Mouse (Mus musculus): ENCODE results near the gene Ttc38. TPM values are rescaled to one million over a fixed set of nuclear protein-coding genes. Genes with fewer than 3 reads are reported as not detected.

Ttc38 gene
- polyA plus RNA-seq, 1 experiment, result 0.12 TPM

DNA sequence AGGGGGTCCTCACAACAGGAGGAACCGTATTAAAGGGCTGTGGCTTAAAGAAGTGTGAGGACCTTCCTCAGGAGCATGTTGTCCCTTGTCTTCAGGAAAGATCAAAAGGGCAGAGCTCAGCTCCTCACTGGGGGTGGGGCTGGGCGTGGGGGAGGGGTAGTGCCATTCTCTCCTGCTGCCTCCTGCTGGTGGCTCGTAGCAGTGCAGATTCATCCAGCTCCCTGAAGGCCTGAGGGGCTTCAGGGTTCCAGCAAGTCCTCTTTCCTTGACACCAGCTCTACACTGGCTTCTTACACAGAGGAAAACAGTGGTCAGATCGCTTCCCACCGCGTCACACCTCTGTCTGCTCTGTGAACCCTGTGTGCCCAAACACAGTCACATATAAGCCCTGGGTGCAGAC is 8.9 kb downstream of the Ttc38 start:
- H3K27me3 ChIP-seq (ENCODE audit: control insufficient read depth, insufficient read depth, insufficient read length), result peaks cover 39% of the 10 kb centered on the region
- H3K36me3 ChIP-seq (ENCODE audit: control insufficient read depth, insufficient read depth), result no peaks in the 10 kb centered on the region
- H3ac ChIP-seq (ENCODE audit: control insufficient read depth, insufficient read length), result no peak overlapping the region
- TF ChIP-seq POLR2AphosphoS2 (IDR thresholded peaks at IDR 0.05; ENCODE audit: insufficient read length, low read depth) (no peak), MYOD1 (IDR thresholded peaks at IDR 0.05; ENCODE audit: control insufficient read depth in 1 of 3, insufficient read length in 2 of 3, low read depth in 2 of 3) (no peak), CEBPB (IDR thresholded peaks at IDR 0.05; ENCODE audit: insufficient read depth, poor library complexity, severe bottlenecking) (no peak), TCF3 (IDR thresholded peaks at IDR 0.05; ENCODE audit: insufficient read length, low read depth) (no peak), USF1 (IDR thresholded peaks at IDR 0.05; ENCODE audit: low read depth) (no peak), TCF12 (IDR thresholded peaks at IDR 0.05; ENCODE audit: insufficient read depth, poor library complexity, severe bottlenecking) (no peak), REST (IDR thresholded peaks at IDR 0.05; ENCODE audit: insufficient read depth, insufficient read length) (no peak), E2F4 (IDR thresholded peaks at IDR 0.05; ENCODE audit: insufficient read depth) (no peak), POLR2A (IDR thresholded peaks at IDR 0.05; ENCODE audit: insufficient read length, low read depth) (no peak), SRF (IDR thresholded peaks at IDR 0.05; ENCODE audit: control insufficient read depth, insufficient read length, low read depth) (no peak), MAX (IDR thresholded peaks at IDR 0.05; ENCODE audit: low read depth) (no peak), MYOG (IDR thresholded peaks at IDR 0.05; ENCODE audit: control insufficient read depth in 1 of 3, insufficient read depth in 1 of 3, insufficient read length in 2 of 3, low read depth in 2 of 3) (no peak)
- no peaks in the 10 kb centered on the region for H3K79me2 ChIP-seq (ENCODE audit: control insufficient read depth, insufficient read depth)
- no peak overlapping the region for H3K4me3 ChIP-seq
- no peak overlapping the region for H3K4me2 ChIP-seq (ENCODE audit: low read depth)

DNA sequence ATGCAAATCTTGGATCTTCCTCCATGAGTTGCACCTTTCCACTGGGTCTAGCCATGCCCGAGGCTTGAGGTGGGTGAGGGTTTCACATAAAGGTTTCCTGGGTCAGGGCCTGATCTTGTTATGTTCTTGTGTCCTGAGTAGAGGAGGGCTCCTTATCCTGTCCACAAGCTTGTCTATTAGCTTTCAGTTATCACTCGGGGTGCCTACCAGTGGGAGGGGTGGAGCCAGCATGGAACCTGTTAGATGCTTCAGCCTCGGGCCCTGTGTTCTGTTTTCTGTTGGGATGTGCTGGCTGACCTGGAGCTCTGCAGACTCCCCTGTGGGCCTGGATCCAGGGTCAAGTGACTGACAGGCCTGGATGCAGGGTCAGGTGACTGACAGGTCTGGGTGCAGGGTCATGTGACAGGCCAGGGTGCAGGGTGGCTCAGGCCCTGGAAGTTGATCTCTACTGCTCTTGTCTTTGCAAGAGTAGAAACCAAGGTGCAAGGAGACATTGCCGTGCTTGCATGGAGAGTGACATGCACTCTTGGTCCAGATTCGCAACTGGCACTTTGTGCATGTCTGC is 9.8 kb downstream of the Ttc38 start:
- H3K4me2 ChIP-seq (ENCODE audit: low read depth), result no peak overlapping the region
- H3K4me3 ChIP-seq, result no peak overlapping the region
- no peaks in the 10 kb centered on the region for H3K79me2 ChIP-seq (ENCODE audit: control insufficient read depth, insufficient read depth)
- no peak overlapping the region for H3ac ChIP-seq (ENCODE audit: control insufficient read depth, insufficient read length)
- TF ChIP-seq POLR2A (IDR thresholded peaks at IDR 0.05; ENCODE audit: insufficient read length, low read depth) (no peak), REST (IDR thresholded peaks at IDR 0.05; ENCODE audit: insufficient read depth, insufficient read length) (no peak), MYOG (IDR thresholded peaks at IDR 0.05; ENCODE audit: control insufficient read depth in 1 of 3, insufficient read depth in 1 of 3, insufficient read length in 2 of 3, low read depth in 2 of 3) (no peak), TCF3 (IDR thresholded peaks at IDR 0.05; ENCODE audit: insufficient read length, low read depth) (no peak), MYOD1 (IDR thresholded peaks at IDR 0.05; ENCODE audit: control insufficient read depth in 1 of 3, insufficient read length in 2 of 3, low read depth in 2 of 3) (no peak), POLR2AphosphoS2 (IDR thresholded peaks at IDR 0.05; ENCODE audit: insufficient read length, low read depth) (no peak), SRF (IDR thresholded peaks at IDR 0.05; ENCODE audit: control insufficient read depth, insufficient read length, low read depth) (no peak), CEBPB (IDR thresholded peaks at IDR 0.05; ENCODE audit: insufficient read depth, poor library complexity, severe bottlenecking) (no peak), USF1 (IDR thresholded peaks at IDR 0.05; ENCODE audit: low read depth) (no peak), TCF12 (IDR thresholded peaks at IDR 0.05; ENCODE audit: insufficient read depth, poor library complexity, severe bottlenecking) (no peak)
- no peaks in the 10 kb centered on the region for H3K36me3 ChIP-seq (ENCODE audit: control insufficient read depth, insufficient read depth)
- peaks cover 31% of the 10 kb centered on the region for H3K27me3 ChIP-seq (ENCODE audit: control insufficient read depth, insufficient read depth, insufficient read length)

DNA sequence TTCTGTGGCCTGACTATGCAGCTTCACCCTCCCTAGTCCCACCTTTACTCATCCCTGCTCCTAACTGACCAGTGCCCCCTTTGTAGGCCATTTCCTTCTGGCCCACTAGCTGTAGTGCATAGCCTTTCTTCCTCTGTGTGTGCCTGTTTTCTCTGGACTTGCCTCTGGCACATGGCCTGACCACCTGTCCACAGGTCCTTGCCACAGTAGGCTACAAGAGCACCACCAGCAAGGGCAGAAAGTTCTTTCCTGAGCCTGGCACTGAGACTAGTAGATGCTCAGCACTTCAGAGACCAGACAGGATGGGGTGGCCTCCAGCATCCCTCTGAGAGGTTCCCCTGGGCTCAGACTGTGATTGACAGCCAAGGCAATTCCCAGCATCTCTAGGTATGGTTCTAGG is 13.0 kb downstream of the Ttc38 start:
- no peaks in the 10 kb centered on the region for H3K36me3 ChIP-seq (ENCODE audit: control insufficient read depth, insufficient read depth)
- no peak overlapping the region for H3K4me2 ChIP-seq (ENCODE audit: low read depth)
- H3K27me3 ChIP-seq (ENCODE audit: control insufficient read depth, insufficient read depth, insufficient read length), result peaks cover 42% of the 10 kb centered on the region
- no peak overlapping the region for H3ac ChIP-seq (ENCODE audit: control insufficient read depth, insufficient read length)
- no peak overlapping the region for H3K4me3 ChIP-seq
- H3K79me2 ChIP-seq (ENCODE audit: control insufficient read depth, insufficient read depth), result no peaks in the 10 kb centered on the region
- TF ChIP-seq MYOD1 (IDR thresholded peaks at IDR 0.05; ENCODE audit: control insufficient read depth in 1 of 3, insufficient read length in 2 of 3, low read depth in 2 of 3), result no peak
- no peak for TF ChIP-seq CEBPB (IDR thresholded peaks at IDR 0.05; ENCODE audit: insufficient read depth, poor library complexity, severe bottlenecking)
- TF ChIP-seq MAX (IDR thresholded peaks at IDR 0.05; ENCODE audit: low read depth), result no peak
- TF ChIP-seq SRF (IDR thresholded peaks at IDR 0.05; ENCODE audit: control insufficient read depth, insufficient read length, low read depth), result no peak
- TF ChIP-seq E2F4 (IDR thresholded peaks at IDR 0.05; ENCODE audit: insufficient read depth), result no peak
- TF ChIP-seq TCF3 (IDR thresholded peaks at IDR 0.05; ENCODE audit: insufficient read length, low read depth), result no peak
- no peak for TF ChIP-seq TCF12 (IDR thresholded peaks at IDR 0.05; ENCODE audit: insufficient read depth, poor library complexity, severe bottlenecking)

DNA sequence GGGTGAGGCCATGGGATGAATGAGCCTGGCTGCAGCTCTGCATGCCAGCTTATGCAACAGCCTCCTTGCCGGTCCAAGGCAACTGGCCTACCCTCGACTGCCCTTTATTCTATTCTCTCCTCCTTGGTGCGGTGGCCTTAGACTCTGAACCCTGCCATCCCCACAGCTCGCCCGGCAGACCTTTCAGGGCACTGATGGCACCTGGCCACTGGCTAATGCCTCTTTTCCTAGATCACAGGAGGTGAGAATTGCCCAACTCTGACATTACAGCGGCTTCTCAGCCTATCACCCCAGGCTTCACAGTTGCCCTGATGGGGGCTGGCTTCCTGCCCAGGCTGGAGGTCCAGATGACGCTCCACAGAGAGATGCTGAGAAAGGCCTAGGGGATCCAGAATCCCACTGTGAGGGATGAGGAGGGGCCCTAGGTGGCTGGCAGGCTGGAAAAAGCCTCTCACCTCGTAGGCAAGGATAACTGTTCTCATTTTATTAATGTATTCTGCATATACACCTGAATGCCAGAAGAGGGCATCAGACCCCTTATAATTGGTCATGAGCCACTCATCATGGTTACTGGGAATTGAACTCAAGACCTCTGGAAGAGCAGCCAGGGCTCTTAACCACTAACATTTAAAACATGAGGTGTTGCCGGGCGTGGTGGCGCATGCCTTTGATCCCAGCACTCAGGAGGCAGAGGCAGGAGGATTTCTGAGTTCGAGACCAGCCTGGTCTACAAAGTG is 19.7 kb downstream of the Ttc38 start:
- Histone ChIP-seq H3K4me2 (ENCODE audit: low read depth) (no peak overlapping the region), H3K27me3 (ENCODE audit: control insufficient read depth, insufficient read depth, insufficient read length) (peaks cover 70% of the 10 kb centered on the region), H3K4me3 (no peak overlapping the region), H3ac (ENCODE audit: control insufficient read depth, insufficient read length) (no peak overlapping the region), H3K79me2 (ENCODE audit: control insufficient read depth, insufficient read depth) (no peaks in the 10 kb centered on the region), H3K36me3 (ENCODE audit: control insufficient read depth, insufficient read depth) (no peaks in the 10 kb centered on the region)
- no peak for TF ChIP-seq TCF3 (IDR thresholded peaks at IDR 0.05; ENCODE audit: insufficient read length, low read depth)
- TF ChIP-seq SRF (IDR thresholded peaks at IDR 0.05; ENCODE audit: control insufficient read depth, insufficient read length, low read depth), result no peak
- no peak for TF ChIP-seq E2F4 (IDR thresholded peaks at IDR 0.05; ENCODE audit: insufficient read depth)
- no peak for TF ChIP-seq MYOG (IDR thresholded peaks at IDR 0.05; ENCODE audit: control insufficient read depth in 1 of 3, insufficient read depth in 1 of 3, insufficient read length in 2 of 3, low read depth in 2 of 3)
- TF ChIP-seq REST (IDR thresholded peaks at IDR 0.05; ENCODE audit: insufficient read depth, insufficient read length), result no peak
- TF ChIP-seq TCF12 (IDR thresholded peaks at IDR 0.05; ENCODE audit: insufficient read depth, poor library complexity, severe bottlenecking), result no peak
- no peak for TF ChIP-seq POLR2AphosphoS2 (IDR thresholded peaks at IDR 0.05; ENCODE audit: insufficient read length, low read depth)
- no peak for TF ChIP-seq MYOD1 (IDR thresholded peaks at IDR 0.05; ENCODE audit: control insufficient read depth in 1 of 3, insufficient read length in 2 of 3, low read depth in 2 of 3)
- TF ChIP-seq USF1 (IDR thresholded peaks at IDR 0.05; ENCODE audit: low read depth), result no peak
- no peak for TF ChIP-seq MAX (IDR thresholded peaks at IDR 0.05; ENCODE audit: low read depth)
- no peak for TF ChIP-seq CEBPB (IDR thresholded peaks at IDR 0.05; ENCODE audit: insufficient read depth, poor library complexity, severe bottlenecking)
- no peak for TF ChIP-seq POLR2A (IDR thresholded peaks at IDR 0.05; ENCODE audit: insufficient read length, low read depth)

Measured in myocyte (in vitro differentiated cells).